Mouse (Mus musculus) limb, embryonic 15.5 days (tissue): ENCODE data around the gene Vat1l. TPM values are rescaled to one million over a fixed set of nuclear protein-coding genes. Genes with fewer than 3 reads are reported as not detected.

Experiments used
- ATAC-seq: fragments of 200-750 bp; cut with Nextera tagmentation; 2 replicates; pipeline ENCODE4 v1.8.0; 2017; ENCODE audit warnings: low read depth, moderate TSS enrichment; ENCODE audit not compliant: insufficient number of reproducible peaks, low FRiP score, low TSS enrichment
- H3K27ac ChIP-seq: fragments of 300-500 bp; sonication (generic); 2 replicates; pipeline ENCODE4 v1.5.1; 2015; ENCODE audit warnings: moderate library complexity, mild to moderate bottlenecking, inconsistent platforms
- H3K27me3 ChIP-seq: fragments of 300-500 bp; sonication (generic); 2 replicates; pipeline ENCODE4 v1.6.1; 2015; ENCODE audit warnings: inconsistent platforms
- H3K36me3 ChIP-seq: fragments of 300-500 bp; sonication (generic); 2 replicates; pipeline ENCODE4 v1.6.1; 2015; ENCODE audit warnings: inconsistent platforms
- H3K4me1 ChIP-seq: fragments of 300-500 bp; sonication (generic); 2 replicates; pipeline ENCODE4 v1.6.1; 2015; ENCODE audit warnings: inconsistent platforms
- H3K4me2 ChIP-seq: fragments of 300-500 bp; sonication (generic); 2 replicates; pipeline ENCODE4 v1.6.1; 2015; ENCODE audit warnings: mild to moderate bottlenecking, inconsistent platforms
- H3K4me3 ChIP-seq: fragments of 300-500 bp; sonication (generic); 2 replicates; pipeline ENCODE4 v1.5.1; 2015; ENCODE audit warnings: mild to moderate bottlenecking, inconsistent platforms
- H3K9ac ChIP-seq: fragments of 300-500 bp; sonication (generic); 2 replicates; pipeline ENCODE4 v1.6.1; 2015; ENCODE audit warnings: inconsistent platforms
- H3K9me3 ChIP-seq: fragments of 300-500 bp; sonication (generic); 2 replicates; pipeline ENCODE4 v1.6.1; 2016; ENCODE audit warnings: inconsistent platforms
- WGBS: fragments of 180-500 bp; shearing (Covaris S2); methylation state at CpG from one replicate; pipeline ENCODE4 v1.1.7; 2015; 5-methylcytosine and 5-hydroxymethylcytosine counted together
- polyA plus RNA-seq: library from polyadenylated mRNA; unstranded; fragments of >200 nt; fragmentation: Nextera tagmentation; extraction: Ambion mirVana; gene quantifications from 2 replicates; pipeline ENCODE4 v1.2.1, GENCODE M21; 2015

Vat1l gene
- polyA plus RNA-seq, 1 experiment from 2014 or later: 5.6 TPM

DNA sequence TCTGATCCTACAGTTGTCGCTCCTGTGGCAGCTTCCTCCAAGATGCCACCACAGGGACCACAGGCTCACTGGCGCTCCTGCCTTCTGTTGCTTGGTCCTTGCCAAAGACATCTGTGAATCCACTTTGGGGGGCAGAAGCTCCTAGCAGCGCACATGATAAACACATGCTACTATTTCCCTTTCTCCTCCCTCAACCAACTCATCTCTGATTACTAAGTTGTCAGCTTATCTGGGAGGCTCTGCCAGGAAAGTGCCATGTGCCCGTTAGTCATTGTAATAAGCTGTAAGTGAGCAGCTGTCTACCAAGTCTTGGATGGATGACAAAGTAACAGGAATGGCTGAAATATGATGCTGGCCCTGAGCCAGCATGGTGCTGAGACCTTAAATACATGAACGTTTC lies 100.9 kb downstream of the Vat1l start:
- no peak overlapping the region for H3K27ac ChIP-seq
- 46% methylated on average over 5 of the region's 5 CpGs for WGBS
- H3K9ac ChIP-seq: no peak overlapping the region
- H3K27me3 ChIP-seq: no peaks in the 10 kb centered on the region
- H3K4me1 ChIP-seq: no peaks in the 10 kb centered on the region
- H3K9me3 ChIP-seq: no peaks in the 10 kb centered on the region
- H3K36me3 ChIP-seq: no peaks in the 10 kb centered on the region
- no peak for ATAC-seq
- no peak overlapping the region for H3K4me3 ChIP-seq
- no peak overlapping the region for H3K4me2 ChIP-seq

DNA sequence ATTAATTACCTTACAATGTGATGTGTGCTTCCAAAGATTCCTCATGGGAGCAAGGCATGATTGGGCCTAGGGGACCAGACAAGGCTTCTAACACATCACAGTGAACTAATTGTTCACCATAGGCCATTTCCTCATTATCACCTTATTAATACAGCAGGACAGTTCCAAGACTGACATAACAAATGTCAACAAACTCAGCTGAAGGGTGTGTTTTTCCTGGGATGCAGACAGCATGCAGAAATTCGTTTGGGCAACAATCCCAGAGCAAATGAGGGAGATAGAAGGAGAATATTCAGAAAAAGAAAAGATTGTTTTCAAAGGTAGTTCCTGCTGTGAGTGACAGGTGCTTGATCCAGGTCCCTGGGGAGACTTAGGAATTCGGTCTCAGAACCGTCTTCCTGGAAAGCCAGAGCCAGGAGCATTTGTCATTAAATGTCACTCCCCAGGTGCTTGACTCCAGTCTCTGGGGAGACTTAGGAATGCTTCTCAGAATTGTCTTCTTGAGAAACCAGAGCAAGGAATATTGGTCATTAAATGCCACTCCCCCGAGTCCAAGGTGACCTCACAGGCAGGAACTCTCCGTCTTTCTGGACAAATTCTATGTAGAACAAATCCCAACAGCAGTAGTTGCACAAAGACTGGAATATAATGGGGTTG lies 109.4 kb downstream of the Vat1l start:
- no peaks in the 10 kb centered on the region for H3K36me3 ChIP-seq
- no peaks in the 10 kb centered on the region for H3K4me1 ChIP-seq
- H3K4me3 ChIP-seq: no peak overlapping the region
- H3K27ac ChIP-seq: no peak overlapping the region
- WGBS: 32% methylated on average over 5 of the region's 5 CpGs
- H3K9me3 ChIP-seq: no peaks in the 10 kb centered on the region
- H3K4me2 ChIP-seq: no peak overlapping the region
- no peak for ATAC-seq
- H3K27me3 ChIP-seq: no peaks in the 10 kb centered on the region
- no peak overlapping the region for H3K9ac ChIP-seq

- ATAC-seq: no peak
- Histone ChIP-seq H3K9me3 (no peaks in the 10 kb centered on the region), H3K9ac (no peak overlapping the region), H3K4me1 (no peaks in the 10 kb centered on the region), H3K4me3 (no peak overlapping the region), H3K27me3 (no peaks in the 10 kb centered on the region), H3K27ac (no peak overlapping the region), H3K4me2 (no peak overlapping the region), H3K36me3 (no peaks in the 10 kb centered on the region)
- WGBS: 63% methylated on average over 4 of the region's 4 CpGs
These were observed 112.7 kb downstream of the Vat1l start for GRCm38 (mm10) chr8:114318161-114318560.

GRCm38 (mm10) chr8:114322096-114322495 lies 116.7 kb downstream of the Vat1l start:
- Histone ChIP-seq H3K36me3 (no peaks in the 10 kb centered on the region), H3K9me3 (no peaks in the 10 kb centered on the region), H3K4me3 (no peak overlapping the region), H3K4me1 (no peaks in the 10 kb centered on the region), H3K4me2 (no peak overlapping the region), H3K9ac (no peak overlapping the region), H3K27ac (no peak overlapping the region), H3K27me3 (no peaks in the 10 kb centered on the region)
- 94% methylated on average over 2 of the region's 2 CpGs for WGBS
- ATAC-seq: no peak

- Histone ChIP-seq H3K4me1 (0 out of 2 replicates have a peak, but pooled peaks cover 3% of the 10 kb centered on the region), H3K36me3 (no peaks in the 10 kb centered on the region), H3K27ac (no peak overlapping the region), H3K9me3 (no peaks in the 10 kb centered on the region), H3K9ac (no peak overlapping the region), H3K4me2 (no peak overlapping the region), H3K4me3 (no peak overlapping the region), H3K27me3 (no peaks in the 10 kb centered on the region)
- ATAC-seq: no peak
- WGBS: 40% methylated on average over 5 of the region's 5 CpGs
These were observed 126.5 kb downstream of the Vat1l start for GRCm38 (mm10) chr8:114331928-114332327.

DNA sequence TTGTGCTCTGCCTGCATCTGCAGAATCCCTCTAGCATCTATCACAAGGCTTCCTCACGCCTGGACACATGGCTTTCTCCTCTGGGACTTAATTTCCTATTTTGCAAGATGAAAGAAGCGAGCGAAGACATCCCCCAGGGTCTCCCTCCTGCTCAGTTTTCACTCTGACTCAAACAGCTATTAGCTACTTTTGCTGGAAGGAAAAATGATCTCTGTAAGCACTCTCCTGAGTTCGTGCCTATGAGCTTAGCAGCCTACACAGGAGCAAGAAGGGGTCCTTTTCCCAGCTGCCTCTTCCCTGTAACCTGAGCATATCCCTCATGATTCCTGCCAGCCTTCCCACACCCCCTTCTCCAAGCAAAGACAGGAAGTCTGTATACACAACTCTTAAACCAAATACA lies 127.5 kb downstream of the Vat1l start:
- ATAC-seq: no peak
- no peak overlapping the region for H3K9ac ChIP-seq
- no peaks in the 10 kb centered on the region for H3K27me3 ChIP-seq
- 0 out of 2 replicates have a peak, but pooled peaks cover 3% of the 10 kb centered on the region for H3K4me1 ChIP-seq
- no peaks in the 10 kb centered on the region for H3K36me3 ChIP-seq
- no peak overlapping the region for H3K4me2 ChIP-seq
- H3K4me3 ChIP-seq: no peak overlapping the region
- WGBS: 28% methylated on average over 4 of the region's 4 CpGs
- no peaks in the 10 kb centered on the region for H3K9me3 ChIP-seq
- H3K27ac ChIP-seq: no peak overlapping the region

GRCm38 (mm10) chr8:114335721-114336120 lies 130.3 kb downstream of the Vat1l start:
- no peak for ATAC-seq
- no peaks in the 10 kb centered on the region for H3K36me3 ChIP-seq
- H3K27ac ChIP-seq: no peak overlapping the region
- 0 out of 2 replicates have a peak, but pooled peaks cover 3% of the 10 kb centered on the region for H3K4me1 ChIP-seq
- H3K4me3 ChIP-seq: no peak overlapping the region
- no peak overlapping the region for H3K9ac ChIP-seq
- no peak overlapping the region for H3K4me2 ChIP-seq
- no peaks in the 10 kb centered on the region for H3K9me3 ChIP-seq
- H3K27me3 ChIP-seq: no peaks in the 10 kb centered on the region
- 81% methylated on average over 8 of the region's 8 CpGs for WGBS

- 72% methylated on average over 5 of the region's 5 CpGs for WGBS
- no peak overlapping the region for H3K4me3 ChIP-seq
- H3K4me2 ChIP-seq: no peak overlapping the region
- no peaks in the 10 kb centered on the region for H3K36me3 ChIP-seq
- no peaks in the 10 kb centered on the region for H3K27me3 ChIP-seq
- H3K9ac ChIP-seq: no peak overlapping the region
- no peak for ATAC-seq
- no peaks in the 10 kb centered on the region for H3K9me3 ChIP-seq
- H3K4me1 ChIP-seq: peaks cover 5% of the 10 kb centered on the region; the same call in 1 of the 2 replicates
- no peak overlapping the region for H3K27ac ChIP-seq
These were observed 136.9 kb downstream of the Vat1l start for GRCm38 (mm10) chr8:114342276-114342675.

GRCm38 (mm10) chr8:114344789-114345188 lies 139.4 kb downstream of the Vat1l start:
- 26% methylated on average over 5 of the region's 5 CpGs for WGBS
- Histone ChIP-seq H3K4me3 (no peak overlapping the region), H3K27me3 (no peaks in the 10 kb centered on the region), H3K4me2 (peak overlapping the region; percentile 24; the same call in 1 of the 2 replicates), H3K9ac (no peak overlapping the region), H3K9me3 (no peaks in the 10 kb centered on the region), H3K27ac (0 out of 2 replicates have a peak overlapping the region, but pooled peaks have one; percentile 50), H3K4me1 (peaks cover 5% of the 10 kb centered on the region; the same call in 1 of the 2 replicates), H3K36me3 (no peaks in the 10 kb centered on the region)
- no peak; the same call in 1 of the 2 replicates for ATAC-seq

DNA sequence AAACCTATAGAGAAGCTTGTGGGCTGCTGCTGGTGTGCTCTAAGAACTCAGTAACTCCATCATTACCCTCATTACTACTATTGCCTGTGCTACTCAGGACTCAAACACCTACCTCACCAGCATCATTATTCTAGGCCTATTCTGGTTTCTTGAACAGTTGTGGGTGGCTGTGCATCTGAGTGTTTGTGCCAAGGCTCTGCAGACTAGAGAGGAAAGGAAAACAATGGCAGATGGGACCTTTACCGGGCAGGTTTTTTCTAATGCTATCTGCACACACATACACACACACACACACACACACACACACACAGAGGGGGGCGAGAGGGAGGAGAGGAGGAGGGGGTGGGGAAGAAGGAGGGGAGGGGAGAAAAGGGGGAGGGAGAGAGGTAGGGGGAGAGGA lies 140.6 kb downstream of the Vat1l start:
- whole genome bisulfite sequencing: 86% methylated on average over 2 of the region's 2 CpGs
- no peaks in the 10 kb centered on the region for H3K27me3 ChIP-seq
- H3K4me3 ChIP-seq: no peak overlapping the region
- ATAC-seq: no peak
- no peaks in the 10 kb centered on the region for H3K9me3 ChIP-seq
- H3K4me2 ChIP-seq: no peak overlapping the region
- H3K9ac ChIP-seq: no peak overlapping the region
- H3K4me1 ChIP-seq: peaks cover 5% of the 10 kb centered on the region; the same call in 1 of the 2 replicates
- no peak overlapping the region for H3K27ac ChIP-seq
- no peaks in the 10 kb centered on the region for H3K36me3 ChIP-seq

GRCm38 (mm10) chr8:114351643-114352427 lies 146.4 kb downstream of the Vat1l start:
- Histone ChIP-seq H3K27ac (no peak overlapping the region), H3K27me3 (no peaks in the 10 kb centered on the region), H3K4me2 (peak overlapping the region; percentile 32), H3K36me3 (no peaks in the 10 kb centered on the region), H3K4me3 (peak overlapping the region; percentile 18), H3K9ac (no peak overlapping the region), H3K4me1 (peaks cover 4% of the 10 kb centered on the region; the same call in 1 of the 2 replicates), H3K9me3 (no peaks in the 10 kb centered on the region)
- ATAC-seq: no peak
- 41% methylated on average over 14 of the region's 14 CpGs for WGBS

DNA sequence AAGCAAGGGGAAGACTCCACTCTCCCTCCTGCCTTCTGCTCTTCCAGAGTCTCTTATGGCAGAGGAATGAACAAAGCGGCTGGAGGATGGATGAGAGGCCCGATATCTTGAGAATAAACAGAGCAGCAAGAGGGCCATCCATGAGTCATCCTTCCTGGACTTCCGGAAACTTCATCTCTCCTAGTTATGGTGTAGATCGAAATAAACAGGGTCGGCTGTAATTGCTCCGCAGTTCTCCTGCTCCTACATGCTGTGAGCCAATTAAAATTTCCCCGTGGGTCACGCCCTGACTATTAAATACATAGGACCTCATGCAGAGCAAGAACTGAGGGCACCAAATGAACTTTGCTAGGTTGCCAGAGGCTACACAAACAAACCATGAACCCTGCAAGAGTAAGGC lies 155.1 kb downstream of the Vat1l start:
- no peak overlapping the region for H3K27ac ChIP-seq
- H3K4me2 ChIP-seq: no peak overlapping the region
- no peak overlapping the region for H3K4me3 ChIP-seq
- H3K36me3 ChIP-seq: no peaks in the 10 kb centered on the region
- no peak overlapping the region for H3K9ac ChIP-seq
- peaks cover 10% of the 10 kb centered on the region for H3K27me3 ChIP-seq
- ATAC-seq: no peak
- H3K9me3 ChIP-seq: no peaks in the 10 kb centered on the region
- 34% methylated on average over 8 of the region's 8 CpGs for WGBS
- 0 out of 2 replicates have a peak, but pooled peaks cover 5% of the 10 kb centered on the region for H3K4me1 ChIP-seq
